Mouse (Mus musculus) cortical plate, adult 2 months (tissue): ENCODE results near the gene Lsp1.

ENCODE experiments used
- CTCF ChIP-seq: fragments of 200-500 bp; IDR thresholded peaks from 2 replicates; pipeline ENCODE4 v1.5.1; 2011; ENCODE audit warnings: mild to moderate bottlenecking, control low read depth, low read length; ENCODE audit not compliant: insufficient read depth; ENCODE audit errors: extremely low read depth
- POLR2A ChIP-seq: fragments of 200-500 bp; IDR thresholded peaks from 2 replicates; pipeline ENCODE4 v1.6.1; 2011; ENCODE audit warnings: mild to moderate bottlenecking, low read length, control low read depth; ENCODE audit not compliant: insufficient read depth; ENCODE audit errors: extremely low read depth

DNA sequence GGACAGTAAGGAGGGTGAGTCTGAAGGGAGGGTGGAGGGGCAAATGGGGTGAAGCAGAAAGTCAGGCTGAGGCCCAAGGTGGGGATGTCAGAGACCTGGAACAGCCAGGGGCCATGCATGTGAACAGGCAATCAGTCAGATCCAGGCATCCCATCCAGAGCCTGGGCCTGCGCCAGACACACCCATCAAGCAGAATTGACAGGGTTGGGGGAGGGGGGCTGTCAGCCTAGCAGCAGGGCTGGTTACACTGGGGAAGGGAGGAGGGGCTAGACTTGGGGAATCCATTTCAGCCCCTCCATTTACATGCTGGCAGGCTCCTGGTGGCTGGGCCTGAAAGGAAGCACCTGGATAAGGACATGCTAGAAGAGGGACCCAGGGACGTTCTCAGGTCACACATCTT lies 45.3 kb downstream of the Lsp1 start:
- TF ChIP-seq POLR2A: no peak
- TF ChIP-seq CTCF: no peak
